Mouse (Mus musculus) heart, postnatal 14 days (tissue): Measurements from ENCODE around the gene Ly75. TPM values are rescaled to one million over a fixed set of nuclear protein-coding genes. Genes with fewer than 3 reads are reported as not detected.

Source experiments
- DNase-seq, 2 experiments: peaks; one replicate each; pipeline ENCODE4 v3.0.0; 2021 to 2022
- intact Hi-C: fragments of 180-260 bp; cut with DNase I; formaldehyde crosslinking; loops from one replicate; pipeline ENCODE4 v1.15.1; 2025
- total RNA-seq, 2 experiments: library from RNA; stranded (reverse); gene quantifications; 2 replicates each; pipeline ENCODE4 v1.2.3; 2021

Ly75 gene
- total RNA-seq, 2 experiments from 2014 or later: 0.84 to 2.2 TPM

DNA sequence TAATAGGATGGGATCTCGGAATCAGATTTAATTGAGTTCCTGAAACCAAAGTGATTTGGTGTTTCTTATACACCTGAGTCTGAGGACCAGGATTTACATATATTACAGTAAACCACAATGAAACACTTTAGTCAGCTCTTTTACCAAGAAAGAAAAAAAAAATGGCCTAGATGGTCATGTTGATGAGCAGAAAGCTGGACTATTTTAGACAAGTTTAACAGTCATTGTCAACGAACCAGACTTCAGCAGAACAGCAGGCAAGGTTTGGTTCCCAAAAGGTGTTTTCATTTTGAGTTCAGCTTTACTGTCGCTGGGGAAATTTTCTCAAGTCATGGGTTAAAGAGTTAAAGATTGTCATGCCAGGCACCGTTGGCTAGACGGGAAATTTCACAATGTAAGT lies 5.8 kb downstream of the Ly75 start:
- no peak for DNase-seq
- intact Hi-C loops: no loop called here

DNA sequence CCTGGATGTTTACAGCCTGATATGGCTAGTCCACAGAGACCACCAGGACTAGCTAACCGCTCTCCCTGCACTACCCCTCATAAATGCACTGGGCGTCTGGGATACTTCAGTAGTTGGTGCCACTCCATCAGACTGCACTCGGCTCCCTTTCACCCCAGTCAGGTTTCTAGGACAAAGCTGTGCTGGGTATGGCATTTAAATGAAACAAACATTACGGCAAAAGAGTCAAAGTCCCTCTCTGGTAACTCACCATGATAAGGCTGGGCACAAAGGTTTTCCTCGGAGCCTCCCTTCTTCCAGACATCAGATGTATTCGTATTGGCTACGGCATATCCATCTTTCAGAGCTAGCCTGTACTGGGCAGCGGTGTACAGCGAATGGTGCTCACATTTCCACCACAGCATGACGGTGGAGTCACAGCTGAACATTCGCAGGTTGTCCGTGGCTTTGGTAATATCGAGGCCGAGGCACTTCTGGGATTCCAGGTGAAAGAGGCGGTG lies 7.4 kb downstream of the Ly75 start:
- intact Hi-C loops: no loop called here
- no peak for DNase-seq

DNA sequence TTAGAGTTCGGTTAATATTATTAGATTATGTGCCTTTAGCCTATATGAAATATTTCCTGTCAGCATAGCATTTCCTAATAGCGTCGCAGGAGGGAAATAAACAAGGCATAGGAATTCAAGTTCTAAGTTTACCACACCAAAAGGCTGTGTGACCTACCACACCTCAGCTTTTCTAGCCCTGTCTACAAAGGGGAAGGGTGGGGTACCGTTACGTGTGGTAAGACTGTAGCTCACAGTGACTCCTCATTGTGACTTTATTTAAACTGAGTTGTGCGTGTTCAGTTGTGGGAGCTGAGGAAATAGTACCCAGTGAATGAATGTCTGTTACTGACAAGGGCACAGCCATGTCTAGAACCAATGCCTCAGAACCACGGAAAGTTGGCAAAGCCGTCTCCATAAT lies 8.0 kb downstream of the Ly75 start:
- intact Hi-C loops: no loop called here
- DNase-seq: no peak

DNA sequence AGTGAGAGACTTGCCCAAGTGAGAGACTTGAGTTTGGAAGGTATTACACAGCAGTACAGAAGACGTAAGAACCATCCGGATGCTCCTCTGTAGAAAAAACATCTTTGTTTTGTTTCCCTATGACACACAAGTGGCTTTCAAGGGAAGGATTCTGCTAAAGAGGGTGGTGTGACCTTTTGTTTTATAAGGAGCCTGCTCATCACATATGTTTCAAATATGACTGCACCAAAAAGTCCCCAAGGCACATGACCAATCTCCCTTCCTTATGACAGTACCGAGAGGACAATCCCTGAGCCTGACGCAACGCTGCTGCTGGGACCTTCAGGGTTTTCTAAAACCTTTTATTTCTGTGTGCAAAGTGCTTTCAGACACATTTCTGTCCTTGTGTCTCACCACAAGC lies 12.9 kb downstream of the Ly75 start:
- intact Hi-C loops: no loop called here
- DNase-seq: no peak

DNA sequence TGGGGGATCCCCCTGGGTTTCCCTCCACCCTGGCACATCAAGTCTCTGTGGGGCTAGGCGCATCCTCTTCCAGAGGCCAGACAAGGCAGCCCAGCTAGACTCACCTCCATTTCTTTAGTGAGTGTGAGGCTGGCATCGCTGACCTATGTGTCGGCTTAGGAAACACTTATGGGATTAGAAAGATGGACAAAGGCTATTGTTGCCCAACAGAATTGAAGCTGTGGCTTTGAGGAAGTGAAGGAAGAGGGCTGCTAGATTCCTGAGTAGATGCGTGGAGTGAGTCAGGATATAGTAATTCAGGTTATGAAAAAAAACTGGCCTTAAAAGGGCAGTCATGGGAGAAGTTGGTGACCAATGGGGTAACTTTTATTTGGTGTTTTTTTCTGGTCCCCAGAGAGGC lies 13.6 kb downstream of the Ly75 start:
- intact Hi-C loops: no loop called here

DNA sequence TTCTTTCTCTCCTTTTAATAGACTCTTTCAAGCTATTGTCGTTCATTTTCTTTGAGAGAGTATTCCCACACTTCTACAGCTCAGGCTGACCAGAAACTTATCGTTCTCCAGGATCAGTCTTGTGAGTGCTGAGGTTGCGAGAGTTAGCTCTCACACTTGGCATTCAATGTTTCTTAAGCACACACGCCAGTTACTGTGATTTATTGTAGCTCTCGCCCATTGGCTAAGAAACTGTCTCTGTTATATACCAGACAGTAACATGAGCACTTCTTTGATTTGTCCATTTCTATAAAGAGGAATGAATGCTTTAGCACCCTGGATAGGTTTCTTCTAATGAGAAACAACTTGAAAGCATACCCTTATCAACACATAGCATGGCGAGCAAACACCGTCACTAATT lies 15.2 kb downstream of the Ly75 start:
- no peak for DNase-seq
- intact Hi-C loops: no loop called here

More for the DNA sequence above, 13.6 kb downstream of the Ly75 start:
- DNase-seq: no peak

DNA sequence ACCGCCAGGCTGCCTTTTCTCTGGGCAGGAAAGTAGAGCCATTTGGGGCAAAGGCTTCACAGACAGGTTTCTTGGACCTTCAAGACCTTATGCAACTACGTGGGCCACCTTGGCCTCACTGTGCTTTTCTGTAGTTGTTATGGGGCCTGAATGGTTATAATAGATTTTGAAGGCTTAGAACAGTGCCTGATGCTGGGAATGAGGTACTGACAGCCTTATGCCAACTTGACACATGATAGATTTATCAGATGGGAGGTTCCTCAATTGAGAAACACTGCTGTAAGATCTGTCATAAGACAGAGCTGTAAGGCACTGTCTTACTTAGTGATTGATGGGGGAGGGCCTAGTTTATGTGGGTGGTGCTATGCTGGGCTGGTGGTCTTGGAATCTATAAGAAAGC lies 15.9 kb downstream of the Ly75 start:
- no peak for DNase-seq

DNA sequence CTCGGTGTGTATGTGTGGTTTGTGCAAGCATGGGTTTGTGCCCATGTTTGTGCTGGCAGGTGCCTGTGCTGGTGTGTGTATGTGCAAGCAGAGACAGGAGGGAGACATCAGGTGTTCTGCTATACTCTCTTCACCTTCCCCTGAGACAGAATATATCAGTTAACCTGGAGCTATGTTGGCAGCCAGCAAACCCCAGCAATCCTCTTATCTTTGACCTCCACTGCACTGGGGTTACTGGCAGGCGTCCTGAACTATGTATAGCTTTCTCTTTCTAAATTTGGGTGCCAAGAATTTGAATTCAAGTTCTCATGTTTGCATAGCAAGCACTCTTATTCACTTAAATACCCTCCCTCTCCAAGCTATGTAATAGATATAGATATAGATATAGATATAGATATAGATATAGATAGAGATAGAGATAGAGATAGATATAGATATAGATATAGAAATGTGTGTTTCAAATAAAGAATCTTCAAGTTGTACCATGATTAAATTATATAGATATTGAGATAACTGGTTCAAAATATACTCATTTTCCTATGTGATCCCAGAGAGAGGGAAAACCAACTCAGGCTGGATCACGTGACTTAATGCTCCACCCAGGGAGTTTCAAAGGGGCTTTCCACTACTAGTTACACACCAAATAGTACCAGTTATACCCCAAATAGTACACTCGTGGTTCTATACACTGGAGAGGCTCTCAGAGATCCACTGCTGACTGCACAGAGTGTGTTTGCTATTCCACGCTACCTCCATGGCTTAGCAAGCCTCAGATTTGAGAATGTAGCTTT lies 17.1 kb downstream of the Ly75 start:
- no peak for DNase-seq
- intact Hi-C loops: no loop called here

More for the DNA sequence above, 15.9 kb downstream of the Ly75 start:
- intact Hi-C loops: no loop called here

DNA sequence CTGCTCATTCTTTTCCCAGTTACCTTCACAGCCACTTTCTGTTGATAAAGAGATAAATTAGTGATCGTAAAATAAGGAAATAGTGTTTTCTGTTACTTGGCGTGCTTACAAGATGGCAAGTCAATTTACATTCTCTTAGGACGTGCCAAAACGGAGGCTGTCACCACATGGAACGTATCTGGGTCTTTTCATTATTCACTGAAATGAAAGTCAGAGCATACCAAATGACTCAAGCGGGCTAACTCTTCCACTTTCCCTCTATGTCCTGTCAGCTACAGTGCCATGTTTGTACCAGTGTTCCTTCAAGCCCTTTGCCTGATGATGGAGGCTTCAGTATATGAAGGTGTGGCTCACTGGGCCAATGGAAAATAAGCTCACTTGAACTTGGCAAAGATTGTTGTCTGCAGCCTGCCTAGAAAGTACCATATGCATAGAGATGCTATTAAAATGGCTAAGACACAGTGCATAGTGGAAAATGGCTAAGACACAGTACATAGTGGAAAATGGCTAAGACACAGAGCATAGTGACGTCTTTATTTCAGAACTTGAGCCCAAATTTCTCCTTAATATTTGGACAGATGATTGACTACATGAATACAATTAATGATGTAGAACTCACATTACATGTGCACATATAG lies 17.8 kb downstream of the Ly75 start:
- DNase-seq: no peak
- intact Hi-C loops: no loop called here

DNA sequence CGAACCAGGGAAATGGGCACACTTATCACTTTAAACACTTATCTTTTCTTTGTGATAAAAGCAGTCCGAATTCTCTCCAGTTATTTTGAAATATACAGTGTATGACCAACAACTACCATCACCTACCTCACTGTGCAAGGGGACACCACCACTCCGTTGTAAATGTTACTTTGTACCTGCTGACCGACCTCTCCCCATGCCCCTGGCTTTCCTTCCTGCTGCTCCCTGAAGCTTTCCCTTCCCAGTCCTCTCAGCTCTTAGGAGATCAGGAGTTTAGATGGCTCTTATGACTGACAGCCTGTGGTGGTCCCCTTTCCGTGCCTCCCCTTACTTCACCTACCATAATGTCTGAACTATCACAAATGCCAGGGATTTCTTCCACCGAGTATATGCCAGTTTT lies 21.0 kb downstream of the Ly75 start:
- intact Hi-C loops: no loop called here

DNA sequence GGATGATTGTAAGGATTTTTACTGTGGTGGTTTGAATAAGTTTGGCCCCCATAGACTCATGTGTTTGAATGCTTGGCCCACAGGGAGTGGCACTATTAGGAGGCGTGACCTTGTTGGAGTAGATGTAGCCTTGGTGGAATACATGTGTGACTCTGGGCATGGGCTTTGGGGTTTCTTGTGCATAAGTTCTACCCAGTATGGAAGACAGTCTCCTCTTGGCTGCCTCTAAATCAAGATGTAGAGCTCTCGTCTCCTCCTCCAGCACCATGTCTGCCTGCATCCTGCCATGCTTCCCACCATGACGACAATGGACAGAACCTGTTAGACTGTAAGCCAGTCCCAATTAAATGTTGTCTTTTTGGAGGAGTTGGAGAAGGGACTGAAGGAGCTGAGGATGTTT lies 23.3 kb downstream of the Ly75 start:
- no peak for DNase-seq
- intact Hi-C loops: no loop called here

More for the DNA sequence above, 21.0 kb downstream of the Ly75 start:
- no peak for DNase-seq

DNA sequence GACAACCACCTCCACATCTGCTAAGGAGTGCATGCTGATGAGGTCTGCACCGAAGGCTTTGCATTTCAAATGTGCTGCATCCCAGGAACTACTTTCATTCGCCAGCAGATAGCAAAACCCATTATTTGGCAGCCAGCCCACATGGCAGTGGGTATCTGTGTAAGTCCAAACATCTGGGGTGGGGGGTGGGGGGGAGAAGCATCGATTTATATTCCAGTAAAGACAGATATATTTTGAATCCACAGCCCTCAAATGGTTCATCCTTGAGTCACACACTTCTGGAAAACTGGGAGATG lies 27.8 kb downstream of the Ly75 start:
- no peak for DNase-seq
- intact Hi-C loops: no loop called here

DNA sequence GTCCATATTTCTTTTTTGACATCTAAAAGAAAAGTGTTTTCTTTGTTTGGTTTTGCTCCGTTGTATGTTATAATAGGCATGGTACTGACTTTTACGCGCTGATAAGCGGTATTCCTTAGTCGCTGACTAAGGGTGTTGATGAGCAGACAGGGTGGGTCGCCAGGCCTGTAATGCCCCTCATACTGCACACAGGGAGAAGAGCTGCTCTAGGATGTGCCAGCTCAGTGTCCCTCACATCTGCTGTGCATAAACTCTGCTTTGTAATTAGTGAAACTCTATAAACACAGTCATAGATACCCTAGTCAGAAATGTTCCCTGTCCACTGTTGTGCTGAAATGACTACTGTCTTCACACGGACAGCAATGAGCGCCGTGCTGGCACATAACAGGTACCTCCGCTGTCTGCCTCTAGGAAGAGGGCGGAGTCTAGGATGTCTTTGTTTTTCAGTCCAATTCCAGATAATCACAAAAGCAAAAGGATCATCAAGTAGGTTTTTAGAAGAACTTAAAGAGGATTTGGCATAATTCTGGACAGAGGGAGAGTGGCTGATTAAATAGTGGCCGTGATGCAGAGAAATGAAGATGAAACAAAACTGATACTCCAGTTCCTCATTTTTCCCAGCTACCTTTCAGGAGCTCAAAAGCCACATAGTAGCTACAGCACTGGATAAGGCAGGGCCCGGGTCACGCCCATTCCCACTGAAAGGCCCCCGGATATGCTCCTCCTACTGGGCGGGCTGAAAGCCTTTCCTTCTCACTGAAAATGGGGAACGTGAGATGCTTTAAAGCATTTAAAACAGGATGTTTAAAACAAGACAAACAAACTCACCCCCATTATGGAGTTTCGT lies 28.3 kb downstream of the Ly75 start:
- peak in 1 of 2 experiments; percentile 8 for DNase-seq

DNA sequence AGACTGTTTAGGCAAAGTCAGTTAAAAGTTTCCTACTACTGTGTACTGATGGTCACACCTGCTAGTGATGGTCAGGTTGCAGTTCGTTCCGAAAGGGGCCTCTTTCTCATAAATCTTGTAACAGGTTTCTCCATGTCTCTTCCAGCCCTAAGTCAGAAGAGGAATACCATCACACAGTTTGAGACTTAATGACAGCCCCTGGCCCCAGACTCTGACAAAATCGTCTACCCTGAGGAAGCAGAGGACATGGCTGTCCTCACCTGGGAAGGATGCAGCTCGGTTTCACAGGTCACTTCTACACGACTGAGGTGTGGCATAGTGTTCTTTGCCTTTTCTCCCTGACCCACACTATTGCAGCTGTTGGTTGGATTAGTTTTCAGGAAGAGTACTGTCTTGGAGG lies 30.8 kb downstream of the Ly75 start:
- no peak for DNase-seq
- intact Hi-C loops: no loop called here

More for the DNA sequence above, 28.3 kb downstream of the Ly75 start:
- intact Hi-C loops: no loop called here

DNA sequence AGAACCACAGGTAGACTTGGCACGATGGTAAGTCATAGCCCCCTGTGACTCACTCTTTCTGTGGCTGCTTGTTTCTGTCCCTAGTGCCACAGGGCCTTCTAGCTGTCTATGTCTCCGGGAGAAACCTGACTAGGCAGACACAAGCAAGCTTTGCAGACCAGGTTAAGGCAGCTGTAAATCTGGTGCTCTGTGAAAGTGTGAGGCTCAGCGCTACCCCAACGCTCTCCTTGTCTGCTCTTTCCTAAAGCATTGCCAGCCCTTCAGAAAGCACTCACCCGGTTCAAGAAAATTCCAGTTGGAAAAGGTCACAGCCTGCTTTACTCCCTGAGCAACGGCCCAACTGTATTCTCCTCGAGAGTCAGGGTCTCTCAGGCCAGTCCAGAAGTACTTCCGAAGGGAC lies 31.3 kb downstream of the Ly75 start:
- intact Hi-C loops: no loop called here
- DNase-seq: no peak

DNA sequence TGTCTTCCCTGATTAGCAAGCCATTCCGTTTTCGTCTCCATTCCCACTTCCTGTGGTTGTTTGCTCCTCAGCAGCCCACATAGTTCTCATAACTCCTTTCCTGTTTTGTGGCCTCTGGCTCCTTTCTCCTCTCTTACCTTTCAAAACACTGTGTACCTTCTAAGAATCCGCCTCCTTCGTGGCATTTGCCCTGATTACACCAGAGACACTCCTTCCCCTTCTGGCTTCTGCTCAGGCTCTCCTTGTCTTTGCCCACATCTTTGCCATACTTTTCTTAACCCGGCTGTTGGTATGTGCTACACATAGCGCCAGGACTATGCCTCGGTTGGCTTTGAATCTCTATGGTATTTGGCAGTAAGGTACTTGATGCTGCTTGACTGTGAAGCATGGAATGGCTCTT lies 35.2 kb downstream of the Ly75 start:
- intact Hi-C loops: no loop called here
- DNase-seq: no peak

DNA sequence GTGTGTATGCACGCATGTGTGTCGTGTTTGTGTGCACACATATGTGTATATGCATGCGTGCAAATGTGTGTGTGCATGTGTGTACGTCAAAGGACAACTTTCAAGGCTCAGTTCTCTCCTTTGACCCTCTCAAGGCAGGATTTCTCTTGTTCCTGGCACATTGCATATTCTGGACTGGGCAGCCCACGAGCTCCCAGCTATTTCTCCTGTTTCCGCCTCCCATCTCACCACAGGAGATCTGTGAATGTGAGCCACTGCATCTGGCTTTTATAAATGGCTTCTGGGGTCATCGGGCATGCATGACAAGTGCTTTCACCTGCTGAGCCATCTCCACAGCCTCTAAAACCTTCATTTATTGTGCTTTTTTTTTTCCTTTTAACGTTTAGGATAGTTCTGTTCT lies 36.6 kb downstream of the Ly75 start:
- DNase-seq: no peak
- intact Hi-C loops: no loop called here

DNA sequence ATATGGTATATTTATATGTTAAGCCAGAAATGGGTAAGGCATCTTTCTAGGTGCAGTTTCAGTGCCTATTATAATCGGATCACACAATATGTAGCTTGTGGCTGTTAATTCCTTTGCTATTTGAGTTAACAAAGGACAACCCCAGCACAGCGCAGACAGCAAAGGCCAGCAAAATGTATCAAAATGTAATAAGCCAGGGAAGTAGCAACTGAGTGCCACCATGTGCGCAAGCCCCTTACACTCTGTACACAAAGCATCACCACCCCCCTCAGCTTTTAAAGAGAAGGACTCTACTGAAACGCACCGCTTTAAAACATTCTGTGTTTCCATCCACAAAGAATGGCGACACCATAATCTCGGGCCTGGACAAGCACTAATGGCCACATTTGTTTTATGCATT lies 37.4 kb downstream of the Ly75 start:
- intact Hi-C loops: no loop called here
- DNase-seq: no peak

DNA sequence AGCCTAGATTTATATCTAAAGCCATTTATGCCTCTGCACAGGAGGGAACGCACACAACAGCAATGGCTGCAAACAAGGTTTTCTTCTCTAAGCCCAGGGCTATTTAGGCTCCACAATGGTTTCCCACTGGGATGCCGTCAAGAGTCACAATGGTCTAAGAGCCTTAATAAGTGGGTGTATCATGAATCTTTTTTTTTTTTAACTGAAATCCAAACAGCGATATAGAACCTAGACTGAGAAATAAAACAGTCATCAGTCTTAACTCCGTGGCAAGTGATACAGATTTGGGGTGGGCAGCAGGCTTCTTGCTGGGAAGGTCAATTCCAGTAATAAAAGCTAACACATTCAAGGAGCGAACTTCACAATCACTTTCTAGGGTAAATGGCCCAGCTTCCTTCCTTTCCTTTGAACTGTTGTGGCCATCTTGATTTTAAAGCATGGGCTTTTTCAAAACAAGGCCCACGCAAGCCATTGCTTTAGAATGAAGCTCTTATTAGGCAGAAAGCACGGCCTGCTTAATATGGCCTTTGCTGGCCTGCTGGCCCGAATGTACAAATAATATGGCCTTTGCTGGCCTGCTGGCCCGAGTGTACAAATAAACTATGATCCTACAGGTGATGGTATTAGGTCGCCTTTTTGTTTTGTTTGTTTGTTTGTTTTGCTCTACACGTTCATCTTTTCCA lies 39.4 kb downstream of the Ly75 start:
- intact Hi-C loops: no loop called here

DNA sequence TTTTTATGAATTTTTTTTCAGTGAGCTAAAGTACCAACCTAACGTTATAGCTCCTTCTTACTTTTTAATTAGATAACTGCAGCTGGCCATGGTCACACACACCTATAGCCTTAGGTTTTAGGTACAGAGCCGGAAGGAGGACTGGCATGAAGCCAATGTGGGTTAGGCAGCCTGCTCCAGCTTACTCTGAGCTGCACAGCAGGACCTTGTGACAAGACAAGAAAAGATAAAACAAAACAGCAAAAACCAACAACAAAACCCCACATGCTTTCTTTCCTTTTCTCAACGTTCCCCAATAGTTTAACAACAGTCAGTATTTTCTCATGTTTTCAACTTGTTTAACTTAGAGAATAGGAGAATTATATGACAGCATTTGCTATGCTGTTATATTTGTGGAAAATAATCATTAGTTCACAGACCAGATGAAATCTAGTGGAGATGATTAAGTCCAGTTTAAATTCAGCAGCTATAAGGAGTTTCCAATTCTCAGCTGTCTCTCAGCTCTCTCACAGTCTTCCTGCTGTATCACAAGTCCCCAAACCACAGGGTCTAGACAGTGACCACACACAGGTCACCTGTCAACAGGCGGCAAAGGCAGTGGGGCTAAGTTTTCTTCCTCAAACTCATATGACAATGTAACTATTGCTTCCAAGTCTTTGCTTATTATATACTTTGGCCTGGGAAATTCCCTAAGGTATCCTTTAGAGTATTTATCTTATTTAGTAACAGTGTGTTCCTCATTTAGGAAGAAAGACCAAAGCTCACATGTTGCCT lies 40.8 kb downstream of the Ly75 start:
- intact Hi-C loops: no loop called here
- no peak for DNase-seq

More for the DNA sequence above, 39.4 kb downstream of the Ly75 start:
- DNase-seq: no peak
